Mouse (Mus musculus): ENCODE measurements at regions not wholly inside any gene's neighbourhood (a gene's known extent, or its start where the extent isn't known, plus 50 kb on each side); places are given as distances from the start of the nearest gene placed in this dataset.
A peak's percentile ranks its signal among the peaks of the same experiment; 100 is the strongest.

- Histone ChIP-seq H3K4me3 (ENCODE audit: low read depth, low read length) (no peak overlapping the region), H3K27ac (ENCODE audit: low read depth, low read length) (peak overlapping the region; percentile 32)
Observed at GRCm38 (mm10) chr7:129922291-129922690, 330.6 kb downstream of the Wdr11 start.

GRCm38 (mm10) chr7:129936731-129937130 is 345.1 kb downstream of the Wdr11 start:
- Histone ChIP-seq H3K4me3 (ENCODE audit: low read depth, low read length) (no peak overlapping the region), H3K4me1 (replicated peaks; ENCODE audit: control insufficient read depth, insufficient read depth, low read length) (no peaks in the 10 kb centered on the region), H3K9ac (ENCODE audit: low read length) (no peak overlapping the region), H3K36me3 (ENCODE audit: control insufficient read depth, insufficient read depth, low read length) (no peaks in the 10 kb centered on the region), H3K9me3 (ENCODE audit: control insufficient read depth, low read length) (no peaks in the 10 kb centered on the region), H3K27me3 (ENCODE audit: control insufficient read depth, insufficient read depth, low read length) (no peaks in the 10 kb centered on the region), H3K27ac (ENCODE audit: low read depth, low read length) (no peak overlapping the region), H3K4me2 (ENCODE audit: low read depth, low read length, severe bottlenecking) (no peak overlapping the region)
- no peak for DNase-seq (ENCODE audit: low spot score)
- 80% methylated on average over 6 of the region's 6 CpGs for WGBS
- no peak for ATAC-seq (replicated peaks; ENCODE audit: low FRiP score)

More at GRCm38 (mm10) chr7:129922291-129922690, 330.6 kb downstream of the Wdr11 start:
- ATAC-seq (replicated peaks; ENCODE audit: low FRiP score): peak; percentile 94
- H3K36me3 ChIP-seq (ENCODE audit: control insufficient read depth, insufficient read depth, low read length): no peaks in the 10 kb centered on the region
- no peak overlapping the region for H3K4me2 ChIP-seq (ENCODE audit: low read depth, low read length, severe bottlenecking)
- no peaks in the 10 kb centered on the region for H3K27me3 ChIP-seq (ENCODE audit: control insufficient read depth, insufficient read depth, low read length)
- 44% methylated on average over 7 of the region's 7 CpGs for WGBS
- no peaks in the 10 kb centered on the region for H3K9me3 ChIP-seq (ENCODE audit: control insufficient read depth, low read length)
- H3K4me1 ChIP-seq (replicated peaks; ENCODE audit: control insufficient read depth, insufficient read depth, low read length): peaks cover 3% of the 10 kb centered on the region
- H3K9ac ChIP-seq (ENCODE audit: low read length): no peak overlapping the region
- peak; percentile 68 for DNase-seq (ENCODE audit: low spot score)

- WGBS: 90% methylated on average over 6 of the region's 6 CpGs
- H3K27me3 ChIP-seq (ENCODE audit: control insufficient read depth, insufficient read depth, low read length): no peaks in the 10 kb centered on the region
- no peaks in the 10 kb centered on the region for H3K36me3 ChIP-seq (ENCODE audit: control insufficient read depth, insufficient read depth, low read length)
- DNase-seq (ENCODE audit: low spot score) (no peak), ATAC-seq (replicated peaks; ENCODE audit: low FRiP score) (no peak)
- H3K4me2 ChIP-seq (ENCODE audit: low read depth, low read length, severe bottlenecking): no peak overlapping the region
- no peak overlapping the region for H3K4me3 ChIP-seq (ENCODE audit: low read depth, low read length)
- H3K9ac ChIP-seq (ENCODE audit: low read length): no peak overlapping the region
- H3K4me1 ChIP-seq (replicated peaks; ENCODE audit: control insufficient read depth, insufficient read depth, low read length): no peaks in the 10 kb centered on the region
- H3K27ac ChIP-seq (ENCODE audit: low read depth, low read length): no peak overlapping the region
- H3K9me3 ChIP-seq (ENCODE audit: control insufficient read depth, low read length): no peaks in the 10 kb centered on the region
Observed at GRCm38 (mm10) chr7:129937715-129938114, 346.1 kb downstream of the Wdr11 start.

- ATAC-seq (replicated peaks; ENCODE audit: low FRiP score) (no peak), DNase-seq (ENCODE audit: low spot score) (no peak)
- H3K9me3 ChIP-seq (ENCODE audit: control insufficient read depth, low read length): no peaks in the 10 kb centered on the region
- no peak overlapping the region for H3K9ac ChIP-seq (ENCODE audit: low read length)
- H3K27me3 ChIP-seq (ENCODE audit: control insufficient read depth, insufficient read depth, low read length): no peaks in the 10 kb centered on the region
- H3K4me2 ChIP-seq (ENCODE audit: low read depth, low read length, severe bottlenecking): no peak overlapping the region
- H3K36me3 ChIP-seq (ENCODE audit: control insufficient read depth, insufficient read depth, low read length): no peaks in the 10 kb centered on the region
- no peaks in the 10 kb centered on the region for H3K4me1 ChIP-seq (replicated peaks; ENCODE audit: control insufficient read depth, insufficient read depth, low read length)
- H3K4me3 ChIP-seq (ENCODE audit: low read depth, low read length): no peak overlapping the region
- no peak overlapping the region for H3K27ac ChIP-seq (ENCODE audit: low read depth, low read length)
- WGBS: 85% methylated on average over 10 of the region's 10 CpGs
Observed at GRCm38 (mm10) chr7:129938141-129938540, 346.5 kb downstream of the Wdr11 start.

GRCm38 (mm10) chr7:129939266-129939665 is 347.6 kb downstream of the Wdr11 start:
- Histone ChIP-seq H3K4me3 (ENCODE audit: low read depth, low read length) (no peak overlapping the region), H3K4me2 (ENCODE audit: low read depth, low read length, severe bottlenecking) (no peak overlapping the region), H3K36me3 (ENCODE audit: control insufficient read depth, insufficient read depth, low read length) (no peaks in the 10 kb centered on the region), H3K27me3 (ENCODE audit: control insufficient read depth, insufficient read depth, low read length) (no peaks in the 10 kb centered on the region), H3K9me3 (ENCODE audit: control insufficient read depth, low read length) (no peaks in the 10 kb centered on the region), H3K4me1 (replicated peaks; ENCODE audit: control insufficient read depth, insufficient read depth, low read length) (no peaks in the 10 kb centered on the region), H3K9ac (ENCODE audit: low read length) (no peak overlapping the region), H3K27ac (ENCODE audit: low read depth, low read length) (no peak overlapping the region)
- DNase-seq (ENCODE audit: low spot score): no peak
- no peak for ATAC-seq (replicated peaks; ENCODE audit: low FRiP score)
- WGBS: 82% methylated on average over 5 of the region's 5 CpGs

GRCm38 (mm10) chr7:129941311-129942029 is 349.8 kb downstream of the Wdr11 start:
- WGBS: 79% methylated on average over 9 of the region's 9 CpGs
- Histone ChIP-seq H3K27ac (ENCODE audit: low read depth, low read length) (no peak overlapping the region), H3K9ac (ENCODE audit: low read length) (no peak overlapping the region), H3K36me3 (ENCODE audit: control insufficient read depth, insufficient read depth, low read length) (no peaks in the 10 kb centered on the region), H3K4me2 (ENCODE audit: low read depth, low read length, severe bottlenecking) (no peak overlapping the region), H3K4me1 (replicated peaks; ENCODE audit: control insufficient read depth, insufficient read depth, low read length) (no peaks in the 10 kb centered on the region), H3K27me3 (ENCODE audit: control insufficient read depth, insufficient read depth, low read length) (no peaks in the 10 kb centered on the region), H3K4me3 (ENCODE audit: low read depth, low read length) (no peak overlapping the region), H3K9me3 (ENCODE audit: control insufficient read depth, low read length) (no peaks in the 10 kb centered on the region)
- DNase-seq (ENCODE audit: low spot score) (no peak), ATAC-seq (replicated peaks; ENCODE audit: low FRiP score) (no peak)

- Histone ChIP-seq H3K4me3 (ENCODE audit: low read depth, low read length) (no peak overlapping the region), H3K27me3 (ENCODE audit: control insufficient read depth, insufficient read depth, low read length) (no peaks in the 10 kb centered on the region), H3K4me2 (ENCODE audit: low read depth, low read length, severe bottlenecking) (no peak overlapping the region), H3K9ac (ENCODE audit: low read length) (no peak overlapping the region), H3K4me1 (replicated peaks; ENCODE audit: control insufficient read depth, insufficient read depth, low read length) (no peaks in the 10 kb centered on the region), H3K27ac (ENCODE audit: low read depth, low read length) (no peak overlapping the region), H3K9me3 (ENCODE audit: control insufficient read depth, low read length) (no peaks in the 10 kb centered on the region), H3K36me3 (ENCODE audit: control insufficient read depth, insufficient read depth, low read length) (no peaks in the 10 kb centered on the region)
- DNase-seq (ENCODE audit: low spot score): no peak
- 72% methylated on average over 8 of the region's 8 CpGs for WGBS
- ATAC-seq (replicated peaks; ENCODE audit: low FRiP score): no peak
Observed at GRCm38 (mm10) chr7:129948613-129949110, 357.0 kb downstream of the Wdr11 start.

- no peak overlapping the region for H3K4me2 ChIP-seq (ENCODE audit: low read depth, low read length, severe bottlenecking)
- no peaks in the 10 kb centered on the region for H3K27me3 ChIP-seq (ENCODE audit: control insufficient read depth, insufficient read depth, low read length)
- no peak overlapping the region for H3K27ac ChIP-seq (ENCODE audit: low read depth, low read length)
- no peaks in the 10 kb centered on the region for H3K36me3 ChIP-seq (ENCODE audit: control insufficient read depth, insufficient read depth, low read length)
- no peaks in the 10 kb centered on the region for H3K4me1 ChIP-seq (replicated peaks; ENCODE audit: control insufficient read depth, insufficient read depth, low read length)
- WGBS: 88% methylated on average over 1 of the region's 1 CpGs
- DNase-seq (ENCODE audit: low spot score) (no peak), ATAC-seq (replicated peaks; ENCODE audit: low FRiP score) (no peak)
- no peak overlapping the region for H3K4me3 ChIP-seq (ENCODE audit: low read depth, low read length)
- no peak overlapping the region for H3K9ac ChIP-seq (ENCODE audit: low read length)
- H3K9me3 ChIP-seq (ENCODE audit: control insufficient read depth, low read length): no peaks in the 10 kb centered on the region
Observed at GRCm38 (mm10) chr7:129950456-129950855, 358.8 kb downstream of the Wdr11 start.

GRCm38 (mm10) chr7:129958379-129958778 is 366.7 kb downstream of the Wdr11 start:
- whole genome bisulfite sequencing: 30% methylated on average over 3 of the region's 3 CpGs
- Histone ChIP-seq H3K4me3 (ENCODE audit: low read depth, low read length) (no peak overlapping the region), H3K9ac (ENCODE audit: low read length) (no peak overlapping the region), H3K36me3 (ENCODE audit: control insufficient read depth, insufficient read depth, low read length) (no peaks in the 10 kb centered on the region), H3K27ac (ENCODE audit: low read depth, low read length) (no peak overlapping the region), H3K4me2 (ENCODE audit: low read depth, low read length, severe bottlenecking) (no peak overlapping the region), H3K4me1 (replicated peaks; ENCODE audit: control insufficient read depth, insufficient read depth, low read length) (no peaks in the 10 kb centered on the region), H3K27me3 (ENCODE audit: control insufficient read depth, insufficient read depth, low read length) (no peaks in the 10 kb centered on the region), H3K9me3 (ENCODE audit: control insufficient read depth, low read length) (no peaks in the 10 kb centered on the region)
- DNase-seq (ENCODE audit: low spot score) (no peak), ATAC-seq (replicated peaks; ENCODE audit: low FRiP score) (no peak)

Measured in forebrain, embryonic 11.5 days (tissue).